Mouse (Mus musculus) CD4-positive, CD25-positive, alpha-beta regulatory T cell, adult 2 months (primary cell): Measurements from ENCODE around the gene Rtf2.

ENCODE experiments used
- DNase-seq: peaks from one replicate; pipeline ENCODE4 v3.0.0-alpha.2; 2012; ENCODE audit warnings: low read depth, low spot score

The Rtf2 gene

GRCm38 (mm10) chr2:172481654-172482385 lies 41.5 kb downstream of the Rtf2 start:
- no peak for DNase-seq

GRCm38 (mm10) chr2:172483766-172484413 lies 43.5 kb downstream of the Rtf2 start:
- no peak for DNase-seq

GRCm38 (mm10) chr2:172484696-172485370 lies 44.5 kb downstream of the Rtf2 start:
- DNase-seq, result no peak

- DNase-seq, result no peak
Observed at GRCm38 (mm10) chr2:172496736-172497345, 56.5 kb downstream of the Rtf2 start.

- DNase-seq, result no peak
Observed at GRCm38 (mm10) chr2:172498823-172499222, 58.5 kb downstream of the Rtf2 start.

GRCm38 (mm10) chr2:172500752-172501316 lies 60.5 kb downstream of the Rtf2 start:
- no peak for DNase-seq

GRCm38 (mm10) chr2:172501341-172501740 lies 61.0 kb downstream of the Rtf2 start:
- DNase-seq, result peak; percentile 69

- no peak for DNase-seq
Observed at GRCm38 (mm10) chr2:172502168-172502567, 61.8 kb downstream of the Rtf2 start.

GRCm38 (mm10) chr2:172506121-172506520 lies 65.8 kb downstream of the Rtf2 start:
- DNase-seq, result no peak

GRCm38 (mm10) chr2:172510056-172510712 lies 69.8 kb downstream of the Rtf2 start:
- no peak for DNase-seq

GRCm38 (mm10) chr2:172510899-172511298 lies 70.5 kb downstream of the Rtf2 start:
- DNase-seq, result no peak

GRCm38 (mm10) chr2:172516407-172516992 lies 76.1 kb downstream of the Rtf2 start:
- no peak for DNase-seq
